Mouse (Mus musculus) myocyte (in vitro differentiated cells): ENCODE results near the gene Rap1gap2. TPM values are rescaled to one million over a fixed set of nuclear protein-coding genes. Genes with fewer than 3 reads are reported as not detected.
A peak's percentile ranks its signal among the peaks of the same experiment; 100 is the strongest.

Experiments used
- H3K27me3 ChIP-seq: one replicate; pipeline ENCODE4 v1.6.1; 2011; ENCODE audit not compliant: control insufficient read depth, insufficient read depth, insufficient read length
- H3K36me3 ChIP-seq: one replicate; pipeline ENCODE4 v1.6.1; 2011; ENCODE audit not compliant: control insufficient read depth, insufficient read depth
- H3K4me2 ChIP-seq: one replicate; pipeline ENCODE4 v1.6.1; 2011; ENCODE audit warnings: low read depth, control low read depth
- H3K4me3 ChIP-seq: one replicate; pipeline ENCODE4 v1.5.1; 2011; ENCODE audit warnings: mild to moderate bottlenecking, control low read depth, moderate library complexity
- H3K79me2 ChIP-seq: one replicate; pipeline ENCODE4 v1.6.1; 2011; ENCODE audit not compliant: control insufficient read depth, insufficient read depth
- H3ac ChIP-seq: one replicate; pipeline ENCODE4 v1.6.1; 2011; ENCODE audit not compliant: control insufficient read depth, insufficient read length
- CEBPB ChIP-seq: IDR thresholded peaks from 2 replicates; pipeline ENCODE4 v1.6.1; 2011; ENCODE audit warnings: mild to moderate bottlenecking, moderate library complexity; ENCODE audit not compliant: poor library complexity, insufficient read depth, severe bottlenecking
- E2F4 ChIP-seq: IDR thresholded peaks from one replicate; pipeline ENCODE4 v1.6.1; 2011; ENCODE audit warnings: mild to moderate bottlenecking, control low read depth, moderate library complexity; ENCODE audit not compliant: insufficient read depth
- MAX ChIP-seq: IDR thresholded peaks from one replicate; pipeline ENCODE4 v1.6.1; 2011; ENCODE audit warnings: low read depth, mild to moderate bottlenecking, control low read depth
- MYOD1 ChIP-seq, 3 experiments: IDR thresholded peaks; one replicate each; pipeline ENCODE4 v1.6.1; 2011; ENCODE audit warnings: control low read depth in 2 of 3, low read depth in 2 of 3, mild to moderate bottlenecking in 2 of 3, moderate library complexity in 1 of 3; ENCODE audit not compliant: insufficient read length in 2 of 3, control insufficient read depth in 1 of 3
- MYOG ChIP-seq, 3 experiments: IDR thresholded peaks; one replicate each; pipeline ENCODE4 v1.6.1; 2011; ENCODE audit warnings: control low read depth in 2 of 3, low read depth in 2 of 3, mild to moderate bottlenecking in 2 of 3; ENCODE audit not compliant: insufficient read length in 2 of 3, control insufficient read depth in 1 of 3, insufficient read depth in 1 of 3
- POLR2A ChIP-seq: IDR thresholded peaks from one replicate; pipeline ENCODE4 v1.6.1; 2011; ENCODE audit warnings: low read depth, mild to moderate bottlenecking, control low read depth, moderate library complexity; ENCODE audit not compliant: insufficient read length
- POLR2AphosphoS2 ChIP-seq: IDR thresholded peaks from one replicate; pipeline ENCODE4 v1.6.1; 2011; ENCODE audit warnings: low read depth, control low read depth; ENCODE audit not compliant: insufficient read length
- REST ChIP-seq: IDR thresholded peaks from one replicate; pipeline ENCODE4 v1.6.1; 2011; ENCODE audit warnings: mild to moderate bottlenecking, control low read depth, moderate library complexity; ENCODE audit not compliant: insufficient read depth, insufficient read length
- SRF ChIP-seq: IDR thresholded peaks from one replicate; pipeline ENCODE4 v1.6.1; 2011; ENCODE audit warnings: low read depth; ENCODE audit not compliant: control insufficient read depth, insufficient read length
- TCF12 ChIP-seq: IDR thresholded peaks from one replicate; pipeline ENCODE4 v1.6.1; 2011; ENCODE audit warnings: mild to moderate bottlenecking, control low read depth; ENCODE audit not compliant: poor library complexity, insufficient read depth, severe bottlenecking
- TCF3 ChIP-seq: IDR thresholded peaks from one replicate; pipeline ENCODE4 v1.6.1; 2011; ENCODE audit warnings: low read depth, control low read depth; ENCODE audit not compliant: insufficient read length
- USF1 ChIP-seq: IDR thresholded peaks from one replicate; pipeline ENCODE4 v1.6.1; 2011; ENCODE audit warnings: low read depth, mild to moderate bottlenecking, control low read depth, moderate library complexity
- polyA plus RNA-seq: library from polyadenylated mRNA; unstranded; fragments of >200 nt; fragmentation: generic; extraction: Trizol; gene quantifications from one replicate; pipeline ENCODE4 v1.2.1, GENCODE M21; 2012; ENCODE audit warnings: missing spikeins

Rap1gap2 gene
- polyA plus RNA-seq, 1 experiment = 43.4 TPM

DNA sequence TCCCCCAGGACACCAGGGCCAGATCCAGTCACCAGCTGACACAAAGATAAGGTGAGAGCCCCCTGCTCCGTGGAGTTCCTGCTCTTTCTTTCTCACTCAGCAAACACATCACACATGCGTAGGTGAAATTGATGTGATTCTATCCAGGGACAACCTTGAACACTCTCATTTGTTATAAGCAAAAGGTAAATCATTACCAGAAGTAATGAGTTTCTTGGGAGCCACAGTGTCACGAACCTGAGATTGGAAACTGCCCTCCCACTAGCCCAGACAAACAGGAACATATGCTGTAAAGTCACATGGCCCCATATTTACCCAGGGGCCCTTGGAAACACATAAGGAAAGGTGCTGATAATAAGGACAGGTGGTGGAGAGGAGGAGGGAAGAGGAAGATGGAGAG lies 122.8 kb downstream of the Rap1gap2 start:
- no peaks in the 10 kb centered on the region for H3K79me2 ChIP-seq
- no peaks in the 10 kb centered on the region for H3K36me3 ChIP-seq
- TF ChIP-seq USF1 (no peak), MYOD1 (IDR thresholded peaks at IDR 0.05; ENCODE audit: control insufficient read depth in 1 of 3, insufficient read length in 2 of 3, low read depth in 2 of 3) (no peak), TCF3 (no peak), TCF12 (no peak), REST (no peak), MAX (no peak), POLR2AphosphoS2 (no peak), MYOG (IDR thresholded peaks at IDR 0.05; ENCODE audit: control insufficient read depth in 1 of 3, insufficient read depth in 1 of 3, insufficient read length in 2 of 3, low read depth in 2 of 3) (no peak), POLR2A (no peak), CEBPB (no peak), E2F4 (no peak), SRF (no peak)
- no peak overlapping the region for H3K4me3 ChIP-seq
- no peaks in the 10 kb centered on the region for H3K27me3 ChIP-seq
- H3K4me2 ChIP-seq = no peak overlapping the region
- H3ac ChIP-seq = no peak overlapping the region

DNA sequence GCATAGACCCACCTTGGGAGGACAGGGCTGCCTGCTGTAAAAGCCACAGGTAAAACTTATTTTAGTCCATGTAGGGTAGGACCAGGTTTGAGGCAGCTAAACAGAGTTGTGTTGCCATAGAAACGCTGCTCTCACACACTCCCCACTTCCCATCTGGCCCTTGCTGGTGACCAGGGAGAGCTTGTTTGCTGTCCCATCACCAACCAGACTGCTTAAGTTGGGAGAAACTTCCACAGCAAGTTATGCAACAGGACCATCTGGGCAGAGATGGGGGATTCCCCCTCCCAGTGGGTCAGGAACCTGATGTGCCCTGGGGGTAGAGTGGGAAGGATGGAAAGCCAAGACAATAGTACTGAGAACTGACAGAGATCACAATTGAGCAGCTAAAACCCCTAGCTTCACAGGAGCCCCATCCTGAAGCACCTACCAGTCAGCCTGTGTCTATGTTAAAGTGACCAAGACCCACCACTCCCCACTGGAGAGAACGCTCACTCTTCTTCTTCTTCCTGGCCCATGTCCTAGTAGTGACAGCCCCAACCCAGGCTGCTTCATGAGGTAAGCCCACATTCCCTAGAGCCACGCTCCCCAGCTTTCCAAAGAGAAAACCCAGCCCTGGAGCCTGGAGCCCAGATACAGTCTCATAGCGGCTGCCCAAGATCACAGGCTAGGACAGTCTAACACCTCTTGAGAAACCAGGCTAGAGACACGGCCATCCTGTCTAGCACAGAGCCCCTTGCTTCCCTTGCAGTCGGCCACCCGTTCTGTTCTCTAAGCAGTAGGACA lies 125.1 kb downstream of the Rap1gap2 start:
- no peaks in the 10 kb centered on the region for H3K36me3 ChIP-seq
- no peak for TF ChIP-seq REST
- no peak overlapping the region for H3K4me2 ChIP-seq
- no peaks in the 10 kb centered on the region for H3K79me2 ChIP-seq
- no peaks in the 10 kb centered on the region for H3K27me3 ChIP-seq
- no peak overlapping the region for H3K4me3 ChIP-seq
- H3ac ChIP-seq = no peak overlapping the region

DNA sequence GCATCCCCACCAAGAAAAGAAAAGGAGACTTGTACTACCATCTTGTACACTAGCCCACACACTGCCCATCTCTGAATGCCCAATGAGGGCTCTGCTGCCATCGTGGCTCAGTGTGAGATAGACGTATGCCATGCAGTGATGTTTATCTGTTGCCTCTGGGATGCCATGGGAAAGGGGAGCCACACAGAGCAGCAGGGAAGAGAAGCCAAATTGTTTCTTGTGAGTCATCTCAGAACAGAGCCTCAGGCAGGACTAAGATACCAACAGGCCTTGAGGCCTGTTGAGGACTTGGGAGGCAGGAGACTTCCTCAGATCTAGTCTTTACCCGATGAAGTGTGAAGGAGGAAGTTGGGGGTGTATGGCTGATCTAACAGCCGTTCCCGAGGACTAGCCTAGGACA lies 126.8 kb downstream of the Rap1gap2 start:
- TF ChIP-seq TCF12 (no peak), MAX (no peak), MYOD1 (IDR thresholded peaks at IDR 0.05; ENCODE audit: control insufficient read depth in 1 of 3, insufficient read length in 2 of 3, low read depth in 2 of 3) (no peak), USF1 (no peak), TCF3 (no peak)
- Histone ChIP-seq H3K79me2 (no peaks in the 10 kb centered on the region), H3K4me2 (peak overlapping the region; percentile 57), H3K36me3 (no peaks in the 10 kb centered on the region), H3ac (no peak overlapping the region), H3K4me3 (no peak overlapping the region), H3K27me3 (no peaks in the 10 kb centered on the region)

DNA sequence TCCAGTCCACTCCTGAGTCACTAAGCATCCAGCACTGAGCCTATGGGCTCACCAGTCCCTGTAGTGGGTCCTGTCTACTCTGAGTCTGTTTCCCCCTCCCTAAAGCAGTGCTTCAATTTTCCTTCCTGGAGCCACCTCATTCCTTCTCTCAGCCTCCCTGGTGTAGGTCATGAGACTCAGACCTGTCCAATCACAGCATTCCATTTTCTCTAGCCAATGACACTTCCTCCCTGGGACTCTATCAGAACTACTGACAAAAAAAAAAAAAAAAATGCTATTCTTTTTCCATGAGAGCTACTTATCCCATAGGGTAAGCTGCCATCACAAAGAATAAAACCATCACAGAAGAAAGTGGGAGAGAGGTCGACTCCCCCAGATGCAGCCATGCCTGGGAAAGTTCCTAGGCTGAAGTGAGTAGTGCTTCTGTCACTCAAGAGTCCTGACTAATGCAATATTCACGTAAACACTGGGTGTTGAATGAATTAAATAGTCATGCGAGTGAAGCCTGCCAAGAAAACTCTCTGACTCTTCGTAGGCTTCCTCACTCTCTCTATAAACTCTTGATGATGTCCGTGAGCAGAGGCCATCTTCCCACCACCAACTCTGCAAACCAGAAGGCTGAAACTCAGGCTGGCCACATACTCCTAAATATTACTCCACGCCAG lies 127.4 kb downstream of the Rap1gap2 start:
- Histone ChIP-seq H3ac (no peak overlapping the region), H3K79me2 (no peaks in the 10 kb centered on the region), H3K4me3 (no peak overlapping the region), H3K36me3 (no peaks in the 10 kb centered on the region), H3K4me2 (peak overlapping the region; percentile 57), H3K27me3 (no peaks in the 10 kb centered on the region)
- TF ChIP-seq TCF12 (no peak), POLR2A (no peak), MYOD1 (IDR thresholded peaks at IDR 0.05; ENCODE audit: control insufficient read depth in 1 of 3, insufficient read length in 2 of 3, low read depth in 2 of 3) (no peak), REST (no peak), USF1 (peak; percentile 51), MAX (no peak), SRF (no peak)

DNA sequence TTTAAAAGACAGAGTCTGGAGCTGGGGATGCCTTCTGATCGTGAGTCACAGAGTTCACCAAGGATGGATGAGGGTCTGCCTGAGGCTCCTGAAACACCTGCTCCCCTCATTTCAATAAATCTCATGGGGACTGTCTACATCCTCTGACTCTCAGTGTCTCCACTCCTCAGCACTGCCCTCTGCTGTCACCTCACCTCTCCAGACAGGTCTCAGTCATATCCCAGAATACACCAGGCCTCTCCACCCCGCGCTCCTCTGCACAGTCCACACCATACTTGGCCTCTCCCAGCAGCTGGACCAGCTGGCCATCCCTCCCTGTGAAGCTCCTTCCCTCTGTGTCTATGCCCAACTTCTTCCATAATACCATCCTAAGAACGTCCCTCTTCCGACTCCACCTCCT lies 128.9 kb downstream of the Rap1gap2 start:
- no peaks in the 10 kb centered on the region for H3K36me3 ChIP-seq
- H3ac ChIP-seq = no peak overlapping the region
- H3K27me3 ChIP-seq = no peaks in the 10 kb centered on the region
- H3K4me2 ChIP-seq = no peak overlapping the region
- no peaks in the 10 kb centered on the region for H3K79me2 ChIP-seq
- H3K4me3 ChIP-seq = no peak overlapping the region
- TF ChIP-seq TCF12 = no peak
- no peak for TF ChIP-seq MYOG (IDR thresholded peaks at IDR 0.05; ENCODE audit: control insufficient read depth in 1 of 3, insufficient read depth in 1 of 3, insufficient read length in 2 of 3, low read depth in 2 of 3)
- TF ChIP-seq MYOD1 (IDR thresholded peaks at IDR 0.05; ENCODE audit: control insufficient read depth in 1 of 3, insufficient read length in 2 of 3, low read depth in 2 of 3) = peak in 1 of 3 experiments; percentile 19
- no peak for TF ChIP-seq POLR2A
